Mouse (Mus musculus) retina, adult 2 months (tissue): ENCODE measurements around the gene Elf3.
A peak's percentile ranks its signal among the peaks of the same experiment; 100 is the strongest.
"Not testable (repeated sequence)": the region's sequence is repeated elsewhere in the genome, so short reads cannot be mapped to it uniquely, and the experiment has no call there.

Source experiments
- DNase-seq: peaks from one replicate; pipeline ENCODE4 v3.0.0-alpha.2; 2012; ENCODE audit warnings: low read depth, low spot score

Gene Elf3

GRCm38 (mm10) chr1:135258380-135259127 lies at the start of gene Elf3:
TSS of gene Elf3 (minus strand) at chr1:135258568.
- no peak for DNase-seq

DNA sequence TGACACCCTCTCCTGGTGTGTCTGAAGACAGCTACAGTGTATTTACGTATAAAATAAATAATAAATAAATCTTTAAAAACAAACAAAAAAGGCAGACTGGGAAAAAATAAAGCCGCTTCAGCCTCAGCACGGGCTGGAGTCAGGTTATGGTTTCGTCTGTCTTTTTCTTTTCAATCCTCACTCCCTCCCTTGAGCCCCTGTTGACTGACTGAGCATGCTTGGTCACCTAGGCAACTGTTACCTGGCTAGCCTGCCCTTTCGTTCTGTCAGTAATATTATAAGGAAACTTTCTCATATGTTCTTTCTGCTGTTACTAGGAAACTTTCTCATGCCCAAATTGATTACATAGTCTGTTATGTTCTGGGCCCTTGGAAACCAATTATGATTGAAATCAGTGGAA lies 32.5 kb upstream of the Elf3 start:
- DNase-seq, result no peak

DNA sequence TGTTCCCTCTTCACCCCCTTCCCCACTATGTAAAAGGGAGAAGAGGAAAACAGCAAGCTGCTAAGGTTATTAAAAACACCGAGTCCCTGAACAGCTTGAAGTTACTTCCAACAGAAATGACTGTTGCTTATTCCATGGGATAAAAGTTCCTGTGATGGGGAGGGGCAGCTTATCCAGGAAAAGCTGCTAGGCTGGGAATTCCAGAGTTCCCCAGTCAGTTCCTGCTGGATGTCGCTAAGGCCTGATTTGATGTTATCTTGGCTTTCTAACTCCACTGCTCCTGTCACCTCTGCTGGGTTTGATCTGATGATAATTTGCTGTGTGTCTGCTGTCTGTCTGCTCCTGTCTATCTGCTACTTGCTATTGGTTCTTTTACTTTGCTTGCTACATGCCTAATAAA lies 27.9 kb upstream of the Elf3 start:
- DNase-seq, result no peak

DNA sequence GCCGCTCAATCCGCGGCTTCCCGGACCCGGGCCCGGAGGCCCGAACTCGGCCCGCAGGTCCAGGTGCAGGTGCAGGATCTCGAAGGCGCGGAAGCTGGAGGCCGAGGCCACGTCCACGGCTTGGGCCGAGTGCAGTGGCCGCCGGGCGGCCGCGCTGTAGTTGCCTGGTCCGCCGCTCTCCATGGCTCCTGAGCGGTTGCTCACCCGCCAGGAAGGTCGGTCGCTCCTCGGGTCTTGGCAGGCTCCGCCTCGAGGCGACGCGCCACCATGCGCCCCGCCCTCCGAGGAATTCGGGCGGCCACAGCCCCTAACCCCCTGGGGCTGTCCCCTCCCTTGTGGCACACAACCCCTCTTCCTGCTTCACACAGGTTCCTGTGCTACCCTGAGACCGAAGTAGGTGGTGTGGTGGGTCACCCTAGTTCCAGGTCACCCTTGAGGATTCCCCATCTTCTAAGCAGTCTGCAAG lies 25.5 kb upstream of the Elf3 start, which contains the start of gene Rnpep:
TSS of gene Rnpep (minus strand) at position 259 of the 466 bp plus-strand sequence.
- peak; percentile 38 for DNase-seq

GRCm38 (mm10) chr1:135283287-135283825 lies 25.0 kb upstream of the Elf3 start:
- no peak for DNase-seq

GRCm38 (mm10) chr1:135282536-135283286 lies 24.3 kb upstream of the Elf3 start:
- no peak for DNase-seq

GRCm38 (mm10) chr1:135281841-135282240 lies 23.5 kb upstream of the Elf3 start:
- DNase-seq, result no peak

DNA sequence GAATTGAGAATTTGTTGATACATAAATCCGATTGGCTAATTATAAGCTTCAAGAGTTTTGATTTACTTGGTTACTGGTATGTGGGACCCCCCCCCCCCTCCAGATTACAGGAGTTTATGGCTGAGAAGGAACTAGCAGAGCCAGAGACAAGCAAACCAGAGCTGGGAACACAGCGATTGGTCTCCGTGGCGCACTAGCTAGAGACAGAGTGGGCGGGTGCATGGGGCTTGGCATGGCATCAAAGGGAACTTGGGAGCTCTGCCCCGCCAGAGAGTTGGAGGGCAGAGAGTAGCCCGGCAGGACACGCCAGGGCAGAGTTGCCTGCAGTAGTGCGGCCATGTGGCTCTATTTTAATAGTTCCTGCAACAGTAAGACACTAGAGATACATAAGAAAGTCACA lies 22.3 kb upstream of the Elf3 start:
- no peak for DNase-seq

DNA sequence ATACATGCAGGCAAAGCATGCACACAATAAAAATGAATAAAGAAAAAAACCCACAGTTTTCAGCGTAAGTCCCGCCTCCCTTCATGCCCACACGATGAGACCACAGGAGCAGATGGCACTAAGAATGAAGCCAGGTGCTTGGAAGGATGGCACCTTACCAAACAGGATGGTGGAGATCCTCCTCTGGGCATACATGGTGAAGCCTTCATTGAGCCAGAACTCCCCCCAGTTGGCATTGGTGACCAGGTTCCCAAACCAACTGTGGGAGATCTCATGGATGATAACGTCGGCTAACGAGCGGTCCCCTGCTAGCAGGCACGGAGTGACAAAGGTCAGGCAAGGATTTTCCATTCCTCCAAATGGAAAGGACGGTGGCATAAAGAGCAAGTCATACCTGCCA lies 13.0 kb upstream of the Elf3 start:
- no peak for DNase-seq

GRCm38 (mm10) chr1:135267663-135268446 lies 9.5 kb upstream of the Elf3 start:
- no peak for DNase-seq

- no peak for DNase-seq
Measured at GRCm38 (mm10) chr1:135265834-135266233, 7.5 kb upstream of the Elf3 start.

DNA sequence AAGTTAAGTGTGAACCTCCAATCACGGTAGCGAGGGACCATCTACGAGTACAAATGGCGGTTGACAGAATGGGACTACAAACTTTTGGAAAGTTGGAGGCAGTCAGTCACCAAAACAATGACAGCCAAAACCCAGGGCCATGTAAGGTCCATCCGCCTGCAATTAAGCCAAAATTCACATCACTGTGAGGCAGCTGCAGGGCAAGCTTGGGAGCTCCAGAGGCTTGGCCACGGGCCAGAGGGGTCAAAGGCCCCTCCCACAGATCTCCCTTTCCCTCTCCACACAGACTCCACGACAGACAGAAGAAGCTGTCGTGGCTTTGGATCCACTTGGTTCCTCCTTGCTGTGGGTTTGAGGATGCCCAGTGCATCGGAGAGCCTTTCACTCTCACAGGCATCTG lies 4.9 kb upstream of the Elf3 start:
- no peak for DNase-seq

DNA sequence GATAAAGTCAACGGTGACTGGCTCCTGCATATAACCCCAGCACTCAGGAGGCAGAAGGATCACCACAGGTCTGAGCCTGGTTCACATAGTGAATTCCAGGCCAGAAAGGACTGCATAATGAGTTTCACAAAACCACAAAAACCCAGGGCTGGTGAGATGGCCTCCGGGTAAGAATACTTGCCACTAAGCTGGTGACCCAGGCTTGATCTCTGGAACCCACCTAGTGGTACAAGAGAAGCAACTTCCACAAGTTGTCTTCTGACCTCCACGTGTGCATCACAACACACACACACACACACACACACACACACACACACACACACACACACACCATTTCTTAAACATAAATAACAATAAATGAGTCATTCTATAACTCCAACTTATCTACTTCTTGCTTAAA lies 4.0 kb upstream of the Elf3 start:
- no peak for DNase-seq

- no peak for DNase-seq
Measured at GRCm38 (mm10) chr1:135260931-135261330, 2.6 kb upstream of the Elf3 start.

DNA sequence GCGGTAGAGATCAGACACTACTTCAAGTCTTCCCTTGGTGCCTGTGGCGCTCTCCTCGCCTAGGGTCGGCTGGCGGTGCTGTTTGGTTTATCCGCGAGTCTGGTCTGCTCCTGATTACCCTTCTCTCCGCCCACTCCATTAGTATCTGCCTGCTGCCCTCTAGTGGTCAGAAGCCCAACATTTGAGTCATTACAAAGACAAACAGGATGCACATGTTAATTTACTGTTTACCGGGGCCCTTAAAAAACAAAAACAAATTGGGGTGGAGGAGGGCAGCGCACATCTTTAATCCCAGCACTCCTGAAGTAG lies 714 bp upstream of the Elf3 start:
- DNase-seq, result peak; percentile 59

- no peak for DNase-seq
Measured at GRCm38 (mm10) chr1:135256299-135256698, 2.1 kb downstream of the Elf3 start.

DNA sequence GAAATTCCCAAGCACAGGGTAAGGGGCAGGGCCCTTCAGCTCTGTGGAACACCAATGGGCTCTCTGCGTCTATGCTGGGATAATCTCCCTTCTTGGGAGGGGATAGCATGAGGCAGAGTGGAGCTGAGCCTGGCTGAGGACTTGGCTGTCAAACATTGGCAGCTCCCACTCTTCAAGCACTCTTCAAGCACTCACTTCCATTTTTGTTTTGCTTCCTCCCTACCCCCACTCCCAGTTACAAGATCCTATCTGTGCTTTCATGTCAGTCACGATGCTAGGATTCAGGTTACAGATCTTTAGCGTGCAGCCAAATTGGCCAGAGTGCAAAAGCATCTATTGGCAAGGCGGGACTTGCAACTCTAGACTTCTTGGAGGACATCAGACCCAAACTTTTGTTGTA lies 5.5 kb downstream of the Elf3 start:
- DNase-seq, result no peak

DNA sequence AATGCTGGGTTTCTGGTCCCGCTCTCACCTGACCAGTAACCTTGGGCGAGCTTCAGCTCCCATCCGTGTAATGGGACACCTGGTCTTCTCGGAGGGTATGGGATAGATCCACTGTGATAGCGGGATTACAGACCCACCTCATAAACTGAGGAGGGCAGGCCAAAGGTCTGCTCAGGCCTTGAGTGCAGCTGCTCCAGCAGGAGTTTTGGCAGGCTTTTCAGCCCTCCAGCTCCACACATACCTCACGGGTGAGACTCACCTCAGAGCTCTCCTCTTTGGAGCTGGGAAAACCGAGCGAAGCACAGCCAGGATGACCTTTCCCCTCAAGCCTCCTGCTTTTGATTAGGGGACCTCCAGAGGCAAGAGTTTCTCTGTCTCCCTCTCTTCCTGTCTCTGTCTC lies 7.0 kb downstream of the Elf3 start:
- DNase-seq, result no peak

DNA sequence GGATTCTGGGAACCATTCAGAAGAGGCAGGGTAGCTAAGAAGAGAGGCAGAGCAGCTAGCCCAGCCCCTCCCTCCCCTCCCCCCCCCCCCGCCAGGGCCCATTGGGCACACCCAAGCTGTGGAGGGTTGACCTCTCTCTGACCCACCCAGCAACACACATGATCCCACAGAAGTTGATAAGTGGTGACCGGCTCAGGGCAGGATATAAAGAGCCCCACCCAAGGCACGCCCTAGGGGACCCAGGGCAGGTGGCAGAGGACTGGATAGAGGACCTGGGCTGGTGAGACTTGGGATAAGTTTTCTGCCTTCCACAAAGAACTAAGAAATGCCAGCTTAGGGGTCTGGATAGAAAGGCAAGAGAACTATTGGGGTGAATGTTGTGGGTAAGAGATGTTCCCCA lies 7.7 kb downstream of the Elf3 start:
- DNase-seq, result no peak

- no peak for DNase-seq
Measured at GRCm38 (mm10) chr1:135248434-135248850, 9.9 kb downstream of the Elf3 start.

DNA sequence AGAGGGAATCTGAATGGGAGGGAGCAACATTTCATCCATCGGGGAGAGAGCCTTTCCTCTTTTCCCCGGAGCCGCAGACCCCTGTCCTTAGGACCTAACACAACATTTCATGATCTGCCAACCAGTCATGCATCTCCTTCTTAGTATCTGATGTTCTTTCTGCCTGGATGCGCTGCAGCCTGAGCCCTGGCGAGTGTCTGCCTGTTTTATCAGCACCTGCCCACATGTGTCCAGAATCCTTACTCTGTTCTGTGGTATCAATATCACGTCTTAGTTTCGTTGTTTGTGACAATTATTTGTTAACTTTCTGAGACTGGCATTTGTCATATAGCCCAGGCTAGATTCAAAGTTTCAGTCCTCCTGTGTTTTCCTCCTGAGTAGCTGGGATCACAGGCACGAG lies 14.4 kb downstream of the Elf3 start:
- DNase-seq, result no peak

DNA sequence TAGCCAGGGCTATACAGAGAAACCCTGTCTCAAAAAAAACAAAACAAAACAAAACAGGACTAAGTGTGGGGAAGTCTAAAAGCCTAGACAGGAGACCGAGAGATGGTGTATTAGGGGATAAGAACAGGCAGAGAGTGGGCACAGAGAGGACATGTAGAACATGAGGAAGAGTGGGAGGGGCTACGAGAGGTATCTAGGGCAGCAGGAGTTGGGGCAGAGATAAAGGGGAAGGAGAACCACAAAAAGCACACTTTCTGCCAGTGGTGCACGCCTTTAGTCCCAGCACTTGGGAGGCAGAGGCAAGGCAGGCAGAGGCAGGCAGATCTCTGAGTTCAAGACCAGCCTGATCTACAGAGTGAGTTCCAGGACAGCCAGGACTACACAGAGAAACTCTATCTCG lies 18.2 kb downstream of the Elf3 start:
- DNase-seq, result not testable (repeated sequence)
